Mouse (Mus musculus): ENCODE measurements around the gene Pex26.

The Pex26 gene

GRCm38 (mm10) chr6:121210149-121210925, 26.9 kb downstream of the Pex26 start, which contains the start of gene Tuba8:
Tuba8 (plus strand) TSS chr6:121210696.
- DNase-seq, result peak; percentile 60

GRCm38 (mm10) chr6:121210926-121211289, 27.4 kb downstream of the Pex26 start:
- DNase-seq, result no peak

GRCm38 (mm10) chr6:121211743-121212142, 28.3 kb downstream of the Pex26 start:
- no peak for DNase-seq

- DNase-seq, result no peak
Observed at GRCm38 (mm10) chr6:121212988-121213387, 29.5 kb downstream of the Pex26 start.

GRCm38 (mm10) chr6:121214221-121214620, 30.8 kb downstream of the Pex26 start:
- DNase-seq, result no peak

GRCm38 (mm10) chr6:121214667-121215330, 31.3 kb downstream of the Pex26 start:
- DNase-seq, result no peak

GRCm38 (mm10) chr6:121215336-121215735, 31.9 kb downstream of the Pex26 start:
- no peak for DNase-seq

GRCm38 (mm10) chr6:121215896-121216295, 32.4 kb downstream of the Pex26 start:
- no peak for DNase-seq

- DNase-seq, result no peak
Observed at GRCm38 (mm10) chr6:121216589-121217255, 33.3 kb downstream of the Pex26 start.

GRCm38 (mm10) chr6:121218002-121218401, 34.5 kb downstream of the Pex26 start:
- no peak for DNase-seq

- DNase-seq, result no peak
Observed at GRCm38 (mm10) chr6:121219406-121219805, 35.9 kb downstream of the Pex26 start.

- DNase-seq, result no peak
Observed at GRCm38 (mm10) chr6:121220181-121220580, 36.7 kb downstream of the Pex26 start.

GRCm38 (mm10) chr6:121221876-121222597, 38.6 kb downstream of the Pex26 start:
- no peak for DNase-seq

- DNase-seq, result no peak
Observed at GRCm38 (mm10) chr6:121223001-121223400, 39.5 kb downstream of the Pex26 start.

GRCm38 (mm10) chr6:121224067-121224466, 40.6 kb downstream of the Pex26 start:
- no peak for DNase-seq

GRCm38 (mm10) chr6:121224993-121225392, 41.5 kb downstream of the Pex26 start:
- DNase-seq, result no peak

- no peak for DNase-seq
Observed at GRCm38 (mm10) chr6:121226043-121226442, 42.6 kb downstream of the Pex26 start.

GRCm38 (mm10) chr6:121226744-121227143, 43.3 kb downstream of the Pex26 start:
- no peak for DNase-seq

- DNase-seq, result no peak
Observed at GRCm38 (mm10) chr6:121228421-121228820, 45.0 kb downstream of the Pex26 start.

GRCm38 (mm10) chr6:121232652-121233051, 49.2 kb downstream of the Pex26 start:
- DNase-seq, result no peak

GRCm38 (mm10) chr6:121236386-121236785, 52.9 kb downstream of the Pex26 start:
- no peak for DNase-seq

- DNase-seq, result no peak
Observed at GRCm38 (mm10) chr6:121238209-121238608, 54.7 kb downstream of the Pex26 start.

- DNase-seq, result no peak
Observed at GRCm38 (mm10) chr6:121241780-121242179, 58.3 kb downstream of the Pex26 start.

All from right cerebral cortex, postnatal 14 days (tissue).